Mouse (Mus musculus) heart, embryonic 11.5 days (tissue): ENCODE measurements around the gene Rnase11. TPM values are rescaled to one million over a fixed set of nuclear protein-coding genes. Genes with fewer than 3 reads are reported as not detected.
A peak's percentile ranks its signal among the peaks of the same experiment; 100 is the strongest.

Experiments
- ATAC-seq: fragments of 200-750 bp; cut with Nextera tagmentation; replicated peaks from 2 replicates; pipeline ENCODE4 v1.8.0; 2017; ENCODE audit warnings: moderate library complexity; ENCODE audit not compliant: insufficient number of reproducible peaks, low FRiP score, low TSS enrichment
- H3K27ac ChIP-seq: fragments of 300-500 bp; sonication (generic); 2 replicates; pipeline ENCODE4 v1.5.1; 2014; ENCODE audit warnings: mild to moderate bottlenecking, low read depth, low read length
- H3K27me3 ChIP-seq: fragments of 300-500 bp; sonication (generic); 2 replicates; pipeline ENCODE4 v1.6.1; 2014; ENCODE audit warnings: mild to moderate bottlenecking, low read length, mixed read lengths; ENCODE audit not compliant: control insufficient read depth, insufficient read depth
- H3K36me3 ChIP-seq: fragments of 300-500 bp; sonication (generic); 2 replicates; pipeline ENCODE4 v1.6.1; 2014; ENCODE audit warnings: mild to moderate bottlenecking, low read length, moderate library complexity, mixed read lengths; ENCODE audit not compliant: control insufficient read depth, insufficient read depth
- H3K4me1 ChIP-seq: fragments of 300-500 bp; sonication (generic); 2 replicates; pipeline ENCODE4 v1.6.1; 2014; ENCODE audit warnings: low read length; ENCODE audit not compliant: control insufficient read depth, insufficient read depth
- H3K4me2 ChIP-seq: fragments of 300-500 bp; sonication (generic); 2 replicates; pipeline ENCODE4 v1.6.1; 2014; ENCODE audit warnings: mild to moderate bottlenecking, moderate library complexity
- H3K4me3 ChIP-seq: fragments of 300-500 bp; sonication (generic); 2 replicates; pipeline ENCODE4 v1.5.1; 2014; ENCODE audit warnings: low read depth, low read length
- H3K9ac ChIP-seq: fragments of 300-500 bp; sonication (generic); 2 replicates; pipeline ENCODE4 v1.6.1; 2014; ENCODE audit warnings: mild to moderate bottlenecking, low read depth, low read length, moderate library complexity
- H3K9me3 ChIP-seq: fragments of 300-500 bp; sonication (generic); replicated peaks from 2 replicates; pipeline ENCODE4 v1.6.1; 2016; ENCODE audit warnings: low read length; ENCODE audit not compliant: control insufficient read depth
- WGBS: fragments of 180-500 bp; shearing (Covaris S2); extraction: QIAGEN DNeasy Blood & Tissue Kit; methylation state at CpG from one replicate; pipeline ENCODE4 v1.1.7; 2014; ENCODE audit not compliant: insufficient replicate concordance; 5-methylcytosine and 5-hydroxymethylcytosine counted together
- polyA plus RNA-seq: library from polyadenylated mRNA; unstranded; fragments of >200 nt; fragmentation: Nextera tagmentation; extraction: Ambion mirVana; gene quantifications from 2 replicates; pipeline ENCODE4 v1.2.1, GENCODE M21; 2014

Rnase11 gene
- polyA plus RNA-seq, 1 experiment from 2014 or later = not detected

DNA sequence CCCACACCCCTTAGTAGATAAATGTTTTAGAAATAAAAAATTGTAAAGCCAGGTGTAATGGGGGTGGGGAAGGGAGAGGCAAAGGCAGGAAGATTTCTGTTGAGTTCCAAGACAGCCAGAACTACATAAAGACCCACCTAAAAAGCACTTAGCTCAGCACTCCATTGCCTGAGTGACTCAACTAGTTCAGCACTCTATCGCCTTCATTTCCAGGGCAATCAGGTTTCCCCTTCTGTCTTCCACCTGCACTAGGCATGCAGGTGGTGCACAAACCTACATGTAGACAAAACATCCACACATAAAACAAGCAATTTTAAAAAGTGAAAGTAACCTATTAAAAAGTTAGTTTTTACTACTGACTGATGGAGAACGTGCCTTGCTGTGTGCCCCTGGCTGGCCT is 35.1 kb upstream of the Rnase11 start:
- H3K4me2 ChIP-seq = no peak overlapping the region
- H3K4me3 ChIP-seq = no peak overlapping the region
- H3K9ac ChIP-seq = no peak overlapping the region
- H3K9me3 ChIP-seq = no peaks in the 10 kb centered on the region
- no peaks in the 10 kb centered on the region for H3K36me3 ChIP-seq
- ATAC-seq = no peak
- H3K4me1 ChIP-seq = peaks cover 2% of the 10 kb centered on the region; the same call in 1 of the 2 replicates
- H3K27ac ChIP-seq = no peak overlapping the region
- WGBS = 75% methylated on average over 2 of the region's 2 CpGs
- no peaks in the 10 kb centered on the region for H3K27me3 ChIP-seq

DNA sequence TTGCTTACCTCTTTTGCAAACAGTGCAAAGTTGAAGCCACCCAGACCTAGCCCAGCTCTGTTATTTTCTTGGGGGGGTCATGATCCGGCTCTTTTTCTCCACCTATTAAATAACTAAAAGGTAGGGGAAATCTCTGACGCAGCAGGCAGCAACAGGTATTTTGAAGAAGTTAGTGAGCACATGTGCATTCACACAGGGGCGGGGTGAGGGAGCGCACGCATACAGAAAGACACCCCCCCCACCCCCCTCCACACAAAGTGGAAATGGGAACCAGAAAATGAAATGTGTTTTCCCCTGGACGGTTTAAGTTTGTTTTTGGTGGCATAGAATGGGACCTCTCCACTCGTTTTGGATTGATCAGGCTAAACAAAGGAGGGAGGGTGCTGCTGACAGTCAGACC is 33.8 kb upstream of the Rnase11 start:
- 0 out of 2 replicates have a peak overlapping the region, but pooled peaks have one; percentile 74 for H3K9ac ChIP-seq
- H3K27me3 ChIP-seq = no peaks in the 10 kb centered on the region
- peaks cover 2% of the 10 kb centered on the region; the same call in 1 of the 2 replicates for H3K4me1 ChIP-seq
- no peaks in the 10 kb centered on the region for H3K9me3 ChIP-seq
- ATAC-seq = no peak
- H3K4me3 ChIP-seq = peak overlapping the region; percentile 66
- H3K36me3 ChIP-seq = no peaks in the 10 kb centered on the region
- no peak overlapping the region for H3K27ac ChIP-seq
- peak overlapping the region; percentile 88 for H3K4me2 ChIP-seq
- WGBS = 14% methylated on average over 7 of the region's 7 CpGs

DNA sequence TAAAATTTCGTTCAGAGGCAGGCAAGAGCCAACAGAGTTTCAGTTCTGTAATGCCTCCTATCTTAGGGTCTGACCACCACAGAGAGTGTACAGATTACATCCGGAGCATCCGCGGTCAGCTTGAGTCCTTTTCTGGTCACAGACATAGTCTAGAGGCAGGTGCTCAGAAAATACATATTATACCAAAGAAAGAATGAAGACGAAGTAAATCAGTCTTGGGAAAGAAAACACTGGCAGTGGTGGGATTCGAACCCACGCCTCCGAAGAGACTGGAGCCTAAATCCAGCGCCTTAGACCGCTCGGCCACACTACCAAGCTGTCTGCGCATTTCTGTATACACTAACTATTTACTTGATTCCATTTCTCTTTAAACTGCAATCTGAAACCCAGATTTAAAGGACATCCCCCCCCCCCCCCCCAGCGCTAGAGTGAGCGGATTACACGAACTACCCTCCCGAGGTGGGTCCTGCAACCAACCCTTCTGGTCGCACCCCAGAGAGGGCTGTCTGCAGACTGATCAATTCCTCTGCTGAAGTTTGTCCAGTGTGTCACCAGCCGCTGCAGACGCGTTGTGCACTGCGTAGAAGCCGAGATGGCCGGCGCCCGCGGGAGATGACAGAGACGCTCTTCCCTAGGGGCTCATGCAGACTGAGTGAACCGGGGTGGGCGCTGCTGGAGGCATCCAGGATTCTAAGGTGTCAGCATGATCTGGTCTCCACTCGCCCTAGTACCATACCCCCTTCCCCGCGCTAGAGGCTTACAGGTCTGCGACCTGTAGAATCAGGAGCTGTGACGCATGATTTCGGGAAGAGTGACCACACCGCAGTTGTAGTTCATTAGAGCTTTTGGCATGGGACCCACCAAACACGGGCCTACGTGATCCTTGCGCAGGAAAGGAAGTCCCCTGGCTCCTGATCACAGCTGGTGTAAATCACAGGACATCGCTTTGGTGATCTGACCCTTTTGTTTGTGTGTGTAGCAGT is 32.9 kb upstream of the Rnase11 start:
- no peaks in the 10 kb centered on the region for H3K9me3 ChIP-seq
- H3K36me3 ChIP-seq = no peaks in the 10 kb centered on the region
- peaks cover 2% of the 10 kb centered on the region; the same call in 1 of the 2 replicates for H3K4me1 ChIP-seq
- H3K4me2 ChIP-seq = peak overlapping the region; percentile 88
- no peaks in the 10 kb centered on the region for H3K27me3 ChIP-seq
- peak overlapping the region; percentile 74 for H3K9ac ChIP-seq
- H3K4me3 ChIP-seq = peak overlapping the region; percentile 66
- 3% methylated on average over 40 of the region's 40 CpGs for WGBS
- ATAC-seq = peak; percentile 52
- peak overlapping the region; percentile 15; the same call in 1 of the 2 replicates for H3K27ac ChIP-seq

DNA sequence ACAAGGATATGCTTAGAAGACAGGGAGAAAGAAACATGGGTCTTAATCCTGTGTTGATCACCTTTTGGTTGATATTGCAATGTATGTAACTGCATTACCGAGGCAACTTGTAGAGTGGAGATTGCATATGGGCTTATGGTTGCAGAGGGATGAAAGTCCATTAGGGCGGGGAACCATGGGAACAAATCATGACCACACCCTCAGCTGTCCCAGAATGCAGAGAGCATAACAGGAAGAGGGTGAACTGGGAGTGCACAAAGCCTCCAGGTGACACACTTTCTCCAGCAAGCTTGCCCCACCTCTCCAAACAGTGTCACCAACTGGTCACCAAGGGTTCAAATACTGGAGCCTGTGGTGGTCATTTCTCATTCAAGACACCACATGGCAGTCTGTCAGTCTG is 31.1 kb upstream of the Rnase11 start:
- Histone ChIP-seq H3K4me3 (no peak overlapping the region), H3K4me2 (no peak overlapping the region), H3K27me3 (no peaks in the 10 kb centered on the region), H3K27ac (no peak overlapping the region), H3K9me3 (no peaks in the 10 kb centered on the region), H3K4me1 (peaks cover 2% of the 10 kb centered on the region; the same call in 1 of the 2 replicates), H3K9ac (no peak overlapping the region), H3K36me3 (no peaks in the 10 kb centered on the region)
- ATAC-seq = no peak
- WGBS = 76% methylated on average over 2 of the region's 2 CpGs

DNA sequence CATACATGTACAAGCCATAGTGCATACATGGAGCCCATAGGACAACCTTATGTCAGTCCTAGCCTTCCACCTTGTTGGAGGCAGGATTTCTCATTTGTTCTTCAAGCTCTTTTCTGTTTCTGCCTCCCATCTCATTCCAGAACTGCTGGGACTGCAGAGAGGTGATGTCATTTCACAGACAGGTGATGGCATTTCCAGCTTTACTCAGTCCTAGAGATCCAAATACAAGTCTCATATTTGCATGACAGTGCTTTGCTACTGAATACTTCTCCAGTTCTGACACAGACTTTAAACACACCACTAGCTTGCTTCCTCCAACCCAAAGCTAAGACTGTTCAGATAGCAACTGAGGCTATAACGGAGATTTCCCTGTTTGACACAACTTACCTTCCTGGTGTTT is 29.2 kb upstream of the Rnase11 start:
- no peak overlapping the region for H3K4me2 ChIP-seq
- WGBS = 81% methylated on average over 1 of the region's 1 CpGs
- no peaks in the 10 kb centered on the region for H3K9me3 ChIP-seq
- H3K4me3 ChIP-seq = no peak overlapping the region
- no peak overlapping the region for H3K9ac ChIP-seq
- H3K36me3 ChIP-seq = no peaks in the 10 kb centered on the region
- peaks cover 2% of the 10 kb centered on the region; the same call in 1 of the 2 replicates for H3K4me1 ChIP-seq
- no peaks in the 10 kb centered on the region for H3K27me3 ChIP-seq
- no peak for ATAC-seq
- H3K27ac ChIP-seq = no peak overlapping the region

DNA sequence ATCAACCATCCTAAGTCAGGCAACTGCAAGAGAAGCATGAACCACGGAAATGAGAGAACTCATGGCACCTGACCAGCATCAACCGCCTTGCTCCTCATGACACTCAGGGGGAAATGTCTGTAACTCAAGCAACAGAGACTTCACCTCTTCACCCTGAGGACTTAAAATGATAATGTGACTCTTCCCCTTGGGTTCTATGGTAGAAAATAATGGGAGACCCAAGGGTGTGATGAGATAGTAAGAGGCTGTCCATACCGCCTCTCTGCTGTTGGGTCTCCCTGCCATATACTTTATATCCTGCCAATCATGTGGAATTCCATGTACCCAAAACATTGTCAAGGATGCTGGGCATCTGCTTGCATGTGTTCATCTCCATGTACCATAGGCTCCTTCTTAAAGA is 24.4 kb upstream of the Rnase11 start, which contains the start of gene Olfr750:
Olfr750 (minus strand) TSS at position 101 of the 400 bp plus-strand sequence.
- whole genome bisulfite sequencing = 73% methylated on average over 3 of the region's 3 CpGs
- no peak within 1 kb of the TSS for H3K27ac ChIP-seq
- H3K36me3 ChIP-seq = no peaks in the 10 kb centered on the region
- ATAC-seq = no peak
- H3K27me3 ChIP-seq = no peaks in the 10 kb centered on the region
- no peaks in the 10 kb centered on the region for H3K4me1 ChIP-seq
- no peaks in the 10 kb centered on the region for H3K9me3 ChIP-seq
- H3K4me3 ChIP-seq = no peak within 1 kb of the TSS
- H3K4me2 ChIP-seq = no peak within 1 kb of the TSS
- no peak within 1 kb of the TSS for H3K9ac ChIP-seq

DNA sequence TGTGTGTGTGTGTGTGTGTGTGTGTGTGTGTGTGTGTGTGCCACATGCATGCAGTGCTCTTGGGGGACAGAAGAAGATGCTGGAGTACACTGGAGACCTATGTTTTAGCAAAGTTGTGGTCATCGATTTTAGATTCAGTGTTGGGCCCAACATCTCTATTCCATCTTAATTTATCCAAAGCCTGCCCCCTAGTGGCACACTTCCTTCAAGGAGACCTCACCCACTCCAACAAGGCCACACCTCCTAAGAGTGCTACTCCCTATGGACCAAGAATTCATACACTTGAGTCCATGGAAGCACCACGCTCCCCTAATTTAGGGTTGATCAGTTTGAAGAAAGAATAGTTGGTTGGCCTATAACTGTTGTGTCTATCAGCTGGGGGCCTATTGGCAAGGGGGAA is 19.7 kb upstream of the Rnase11 start:
- no peak overlapping the region for H3K4me2 ChIP-seq
- H3K27me3 ChIP-seq = no peaks in the 10 kb centered on the region
- H3K9ac ChIP-seq = no peak overlapping the region
- WGBS = 80% methylated on average over 2 of the region's 2 CpGs
- H3K9me3 ChIP-seq = no peaks in the 10 kb centered on the region
- no peak for ATAC-seq
- no peaks in the 10 kb centered on the region for H3K4me1 ChIP-seq
- no peak overlapping the region for H3K4me3 ChIP-seq
- H3K27ac ChIP-seq = no peak overlapping the region
- H3K36me3 ChIP-seq = no peaks in the 10 kb centered on the region

DNA sequence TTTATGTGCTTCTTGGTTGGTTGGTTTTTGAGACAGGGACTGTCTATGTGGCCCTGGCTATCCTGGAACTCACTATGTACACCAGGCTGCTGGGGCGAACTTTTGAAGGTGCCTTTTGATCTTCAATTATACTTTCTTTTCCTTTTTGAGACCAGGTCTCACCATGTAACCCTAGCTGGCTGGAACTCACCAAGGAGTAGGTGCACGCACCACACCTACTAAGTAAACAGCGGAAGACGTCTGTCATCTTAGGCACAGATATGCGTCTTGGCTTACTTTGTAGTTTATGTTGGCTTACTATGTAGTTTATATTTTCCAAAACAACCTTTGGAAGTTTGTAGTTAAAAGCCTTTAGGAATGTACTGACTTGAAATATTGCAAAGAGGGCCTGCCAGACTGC is 19.0 kb upstream of the Rnase11 start:
- 86% methylated on average over 5 of the region's 5 CpGs for WGBS
- Histone ChIP-seq H3K4me1 (no peaks in the 10 kb centered on the region), H3K9ac (no peak overlapping the region), H3K4me2 (no peak overlapping the region), H3K27me3 (no peaks in the 10 kb centered on the region), H3K27ac (no peak overlapping the region), H3K4me3 (no peak overlapping the region), H3K36me3 (no peaks in the 10 kb centered on the region), H3K9me3 (no peaks in the 10 kb centered on the region)
- ATAC-seq = no peak
